Mouse (Mus musculus): Measurements from ENCODE around the gene Hist1h2bh.

Hist1h2bh gene

GRCm38 (mm10) chr13:23530181-23530900, 12.9 kb downstream of the Hist1h2bh start:
- peak in 1 of 2 experiments; percentile 64 for DNase-seq

- DNase-seq, result no peak
These were observed 13.6 kb downstream of the Hist1h2bh start for GRCm38 (mm10) chr13:23529480-23530165.

- no peak for DNase-seq
These were observed 14.2 kb downstream of the Hist1h2bh start for GRCm38 (mm10) chr13:23529005-23529404.

DNA sequence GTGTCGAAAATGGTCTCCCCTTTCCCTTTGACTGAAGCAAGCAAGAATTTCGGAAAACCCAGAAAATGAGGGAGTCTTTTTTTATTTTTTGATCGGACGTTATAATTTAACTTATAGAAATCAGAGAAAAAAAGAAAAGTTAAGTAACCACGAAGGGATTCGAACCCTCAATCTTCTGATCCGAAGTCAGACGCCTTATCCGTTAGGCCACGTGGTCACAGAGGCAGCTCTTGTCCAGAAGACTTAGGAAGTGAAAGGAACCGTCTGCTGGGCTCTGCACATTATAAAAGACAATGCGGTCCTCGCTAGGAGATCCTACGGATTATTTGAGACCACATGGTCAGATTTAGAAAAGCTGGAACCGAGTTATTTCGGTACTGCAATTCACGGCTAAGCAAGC, 16.9 kb downstream of the Hist1h2bh start:
- DNase-seq, result peak; percentile 66 to 76

DNA sequence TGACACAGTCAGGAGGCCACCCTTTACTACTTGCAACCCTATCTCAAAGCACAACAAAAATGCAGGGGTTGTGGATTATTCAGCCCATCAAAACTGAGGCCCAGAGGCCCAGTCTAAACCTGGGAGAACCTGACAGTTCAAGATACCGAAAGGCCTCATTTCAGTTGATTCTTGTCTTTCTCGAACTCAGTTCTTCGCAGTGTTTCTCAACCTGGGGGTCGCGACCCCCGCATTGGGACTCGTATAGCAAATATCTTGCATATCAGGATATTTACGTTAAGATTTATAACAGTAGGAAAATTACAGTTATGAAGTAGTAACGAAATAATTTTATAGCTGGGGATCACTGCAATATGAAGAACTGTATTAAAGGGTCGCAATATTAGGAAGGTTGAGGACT, 17.3 kb downstream of the Hist1h2bh start:
- no peak for DNase-seq

DNA sequence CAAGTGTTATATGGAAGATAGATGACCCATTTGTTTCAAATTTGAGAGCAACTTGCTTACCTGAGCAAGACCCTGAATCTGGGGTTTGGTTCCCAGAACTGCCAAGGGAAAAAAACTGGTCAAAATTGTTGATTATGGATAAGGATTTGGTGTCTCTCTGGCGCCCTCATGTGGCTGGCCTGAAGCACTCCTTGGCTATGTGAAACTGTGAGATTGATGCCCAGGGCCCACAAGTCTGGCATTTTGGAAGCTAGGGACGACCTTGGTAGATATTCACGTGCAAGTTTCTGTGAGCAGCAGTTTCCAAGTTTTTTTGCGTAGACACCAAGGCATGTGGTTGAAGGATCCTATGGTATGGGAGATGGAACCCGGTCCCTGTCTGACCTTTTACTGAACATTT, 18.5 kb downstream of the Hist1h2bh start:
- DNase-seq, result peak in 1 of 2 experiments; percentile 37

- no peak for DNase-seq
These were observed 19.2 kb downstream of the Hist1h2bh start for GRCm38 (mm10) chr13:23523976-23524375.

DNA sequence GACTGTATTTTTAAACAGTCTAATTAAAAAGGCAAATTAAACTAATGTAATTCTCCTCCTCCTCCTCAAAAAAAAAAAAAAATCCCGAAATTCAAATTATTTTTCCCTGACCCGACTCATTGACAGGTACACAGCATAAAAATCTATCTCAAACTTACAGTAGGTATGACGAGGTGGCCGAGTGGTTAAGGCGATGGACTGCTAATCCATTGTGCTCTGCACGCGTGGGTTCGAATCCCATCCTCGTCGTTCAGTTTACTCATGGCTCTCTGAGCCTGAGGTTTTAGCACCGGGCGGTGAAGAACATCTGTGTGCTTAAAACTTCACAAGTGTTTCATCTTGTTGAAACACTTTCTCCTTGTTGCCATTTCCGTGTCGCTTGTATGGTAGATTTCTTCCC, 21.5 kb downstream of the Hist1h2bh start:
- DNase-seq, result peak; percentile 77 to 87

GRCm38 (mm10) chr13:23519416-23519815, 23.8 kb downstream of the Hist1h2bh start:
- peak; percentile 41 to 60 for DNase-seq

DNA sequence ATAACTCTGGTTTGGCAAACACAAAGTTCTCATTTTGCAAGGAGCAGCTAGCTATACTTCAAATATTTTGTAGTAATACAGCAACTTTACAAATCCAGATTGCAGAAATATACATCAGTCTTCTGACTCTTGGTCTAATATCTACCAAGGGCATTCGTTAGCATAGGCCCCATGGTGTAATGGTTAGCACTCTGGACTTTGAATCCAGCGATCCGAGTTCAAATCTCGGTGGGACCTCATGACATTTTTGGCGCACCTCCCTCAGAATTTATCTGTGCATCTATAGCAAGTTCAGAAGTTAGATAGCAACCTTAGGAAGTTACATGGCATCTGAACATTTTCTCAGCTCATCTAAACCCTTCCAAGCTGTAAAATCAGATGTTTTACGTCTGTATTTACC, 24.3 kb downstream of the Hist1h2bh start:
- DNase-seq, result peak; percentile 43 to 72

DNA sequence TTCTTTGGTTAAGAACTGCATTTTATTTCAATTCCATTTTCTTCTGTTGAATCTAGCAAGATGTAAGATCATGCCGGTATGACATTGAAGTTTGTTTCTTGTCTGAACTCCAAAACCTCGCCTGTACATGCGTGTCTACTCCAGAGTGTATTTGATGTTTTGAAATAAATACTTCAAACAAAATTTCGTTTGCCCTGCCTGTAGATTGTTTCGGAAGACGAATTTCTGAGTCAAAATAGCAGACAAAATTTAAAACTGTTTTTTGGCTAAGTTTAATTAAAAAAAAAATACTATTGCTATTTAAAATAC, 24.9 kb downstream of the Hist1h2bh start:
- no peak for DNase-seq

DNA sequence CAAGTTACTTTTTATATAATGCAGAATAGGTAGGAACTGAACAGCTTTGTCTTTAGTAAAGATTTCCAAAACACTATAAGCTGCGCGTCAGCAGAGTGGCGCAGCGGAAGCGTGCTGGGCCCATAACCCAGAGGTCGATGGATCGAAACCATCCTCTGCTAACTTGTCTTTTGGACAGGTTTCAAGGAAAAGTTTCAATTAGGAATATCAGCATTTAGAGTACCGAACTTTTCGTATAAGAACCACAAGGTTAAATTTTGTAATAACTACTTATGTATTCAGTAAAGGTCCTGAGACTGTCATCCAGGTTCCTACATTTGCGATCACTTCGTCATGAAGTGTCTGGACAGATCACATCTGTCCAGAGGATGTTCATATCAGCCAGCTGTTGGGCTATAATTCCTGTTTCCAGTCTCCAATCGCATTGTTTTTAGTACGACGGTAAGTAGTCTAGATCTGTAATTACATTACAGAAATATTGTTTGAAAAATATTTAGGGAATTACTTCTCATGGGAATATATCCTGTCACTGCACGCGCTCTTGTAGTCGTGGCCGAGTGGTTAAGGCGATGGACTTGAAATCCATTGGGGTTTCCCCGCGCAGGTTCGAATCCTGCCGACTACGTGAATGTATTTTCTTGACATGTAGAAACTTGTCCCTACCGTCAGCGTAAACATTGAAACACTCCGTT, 25.4 kb downstream of the Hist1h2bh start:
- peak; percentile 76 to 86 for DNase-seq

- DNase-seq, result peak; percentile 47 to 69
These were observed 26.2 kb downstream of the Hist1h2bh start for GRCm38 (mm10) chr13:23516822-23517602.

- DNase-seq, result no peak
These were observed 27.2 kb downstream of the Hist1h2bh start for GRCm38 (mm10) chr13:23515826-23516620.

DNA sequence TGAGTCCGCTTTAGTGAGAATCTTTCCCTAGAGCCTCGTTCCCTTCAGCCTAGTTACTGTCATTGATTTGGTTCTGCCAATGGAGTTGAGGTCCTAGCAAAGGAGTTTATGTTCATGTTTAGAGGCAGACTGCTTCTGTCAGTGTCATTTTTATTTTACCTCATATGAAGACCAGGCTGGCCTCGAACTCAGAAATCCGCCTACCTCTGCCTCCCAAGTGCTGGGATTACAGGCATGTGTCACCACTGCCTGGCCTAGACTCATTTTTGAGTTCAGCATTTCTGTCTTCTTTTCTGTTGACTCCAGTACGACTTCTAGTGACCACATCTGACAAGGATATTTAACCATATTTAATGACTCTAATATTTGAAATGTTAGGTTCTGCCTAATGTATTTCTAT, 27.9 kb downstream of the Hist1h2bh start:
- no peak for DNase-seq

GRCm38 (mm10) chr13:23513517-23513916, 29.7 kb downstream of the Hist1h2bh start:
- no peak for DNase-seq

DNA sequence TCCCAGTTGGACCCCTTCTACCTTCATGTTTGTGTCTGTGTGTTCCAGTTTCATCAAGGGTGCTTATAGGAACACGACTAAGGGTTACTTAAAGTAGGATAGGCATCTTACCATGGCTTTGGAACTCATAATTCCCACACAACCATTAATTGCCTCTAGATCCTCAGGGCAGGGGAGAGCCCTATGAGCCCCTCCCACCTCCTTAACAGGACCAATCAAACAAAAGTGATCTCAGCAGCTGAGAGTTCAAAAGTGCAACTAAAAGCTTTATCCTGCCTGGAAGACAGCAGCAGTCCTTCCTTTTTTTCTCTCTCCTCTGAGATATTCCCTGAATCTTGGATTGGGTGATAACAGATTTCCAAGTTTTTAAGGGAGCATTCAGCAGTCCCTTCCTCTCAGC, 33.1 kb downstream of the Hist1h2bh start:
- DNase-seq, result no peak

DNA sequence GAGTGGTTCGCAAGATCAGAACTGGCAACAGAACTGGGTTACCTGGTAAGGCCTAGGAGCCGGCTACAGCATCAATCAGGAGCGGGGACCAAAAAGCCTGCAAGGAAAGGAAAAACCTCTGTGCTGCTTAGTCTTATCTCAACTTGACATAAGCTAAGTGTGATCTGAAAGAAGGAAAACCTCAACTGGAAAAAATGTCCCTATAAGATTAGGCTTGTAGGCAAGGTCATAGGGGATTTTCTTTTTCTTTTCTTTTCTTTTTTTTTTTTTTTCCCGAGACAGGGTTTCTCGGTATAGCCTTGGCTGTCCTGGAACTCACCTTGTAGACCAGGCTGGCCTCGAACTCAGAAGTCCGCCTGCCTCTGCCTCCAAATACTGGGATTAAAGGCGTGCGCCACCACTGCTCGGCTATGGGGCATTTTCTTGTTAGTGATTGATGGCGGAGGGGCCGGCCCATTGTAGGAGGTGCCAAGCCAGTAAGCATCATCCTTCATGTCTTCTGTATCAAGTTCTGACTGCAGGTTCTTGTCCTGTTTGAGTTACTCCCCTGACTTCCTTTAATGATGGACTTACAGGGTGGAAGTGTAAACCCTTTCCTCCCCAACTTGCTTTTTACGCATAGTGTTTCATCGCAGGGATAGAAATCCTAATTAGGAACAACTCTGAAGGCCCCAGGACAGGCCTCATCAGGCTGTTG, 36.2 kb downstream of the Hist1h2bh start:
- DNase-seq, result no peak

DNA sequence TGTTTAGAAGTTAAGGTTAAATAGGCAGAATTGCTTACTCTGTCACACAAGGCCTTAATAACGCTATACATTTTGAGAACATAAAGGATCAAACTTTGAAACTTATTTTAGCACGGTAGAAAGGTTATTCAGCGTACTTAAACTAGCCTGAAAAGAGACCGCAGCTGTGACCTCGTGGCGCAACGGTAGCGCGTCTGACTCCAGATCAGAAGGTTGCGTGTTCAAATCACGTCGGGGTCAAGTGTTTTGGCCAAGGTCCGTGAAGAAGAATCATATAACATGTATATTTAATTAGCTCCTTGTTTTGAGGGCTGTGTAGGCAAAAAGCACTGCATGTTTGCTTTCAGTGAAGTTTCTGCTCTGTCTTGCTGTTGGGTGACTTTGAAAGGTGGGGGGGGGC, 36.8 kb downstream of the Hist1h2bh start:
- no peak for DNase-seq

- no peak for DNase-seq
These were observed 37.4 kb downstream of the Hist1h2bh start for GRCm38 (mm10) chr13:23505662-23506345.

- peak in 1 of 2 experiments; percentile 32 for DNase-seq
These were observed 39.4 kb downstream of the Hist1h2bh start for GRCm38 (mm10) chr13:23503797-23504196.
